Comparison of ENCODE assay signal across 17 mouse cellular contexts in the genomic region with DNA sequence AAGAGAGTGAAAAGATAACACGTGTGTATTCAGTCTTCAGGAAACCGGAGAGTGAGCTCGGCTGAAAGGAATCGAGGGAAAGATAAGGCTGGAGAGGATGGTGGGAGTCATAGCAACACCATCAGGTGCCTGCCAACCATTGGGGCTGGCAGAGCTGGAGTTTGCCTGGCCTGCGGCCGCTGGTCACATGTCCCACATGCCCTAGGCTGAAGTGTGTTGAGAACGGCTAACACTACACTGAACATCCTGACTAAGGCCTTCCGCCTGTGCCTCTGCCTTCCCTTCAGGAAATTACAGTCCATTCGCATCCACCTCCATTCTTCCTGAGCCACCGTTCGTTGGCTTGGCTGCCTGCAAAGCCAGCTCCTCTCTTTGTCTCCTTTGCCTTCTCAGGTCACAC. TPM values are rescaled to one million over a fixed set of nuclear protein-coding genes. Genes with fewer than 3 reads are reported as not detected.
DNase-seq lines count a peak whose midpoint lies in the region; ATAC-seq and TF ChIP-seq lines count a peak whose summit lies in the region.
"Had no signal": no experiment of that assay in that cellular context is flagged by ENCODE, and none has a peak within 500 bp of the region (broad histone marks: within the 10 kb centered on the region; RNA-seq: fewer than 3 reads in every experiment).

No protein-coding gene starts in this region.

- no peak overlapping the region; the same call in 1 of the 2 replicates for H3K4me2 ChIP-seq in lung, embryonic 15.5 days
- peak overlapping the region; percentile 10; the same call in 1 of the 2 replicates for H3K4me2 ChIP-seq in heart, embryonic 16.5 days (ENCODE audit: low read depth, low read length)
- H3K4me2 ChIP-seq in stomach, postnatal 0 days (replicated peaks; ENCODE audit: low read depth), result no peak overlapping the region
- H3K4me2 ChIP-seq: hindbrain, embryonic 12.5 days; midbrain, embryonic 12.5 days had no signal

- no peak for TF ChIP-seq CTCF in lung, adult 2 months (IDR thresholded peaks at IDR 0.05; ENCODE audit: insufficient read depth, low read length)
- no peak for TF ChIP-seq CTCF in stomach, postnatal 0 days (IDR thresholded peaks at IDR 0.05; ENCODE audit: low read depth)
- TF ChIP-seq CTCF in gastrocnemius, adult 2 months (IDR thresholded peaks at IDR 0.05), result no peak

- TF ChIP-seq EP300 in stomach, postnatal 0 days (optimal IDR thresholded peaks at IDR 0.05), result no peak

- H3K27ac ChIP-seq in lung, embryonic 15.5 days, result peak overlapping the region; percentile 92
- H3K27ac ChIP-seq in heart, embryonic 16.5 days (ENCODE audit: low read length), result peak overlapping the region; percentile 61
- H3K27ac ChIP-seq in stomach, postnatal 0 days (replicated peaks), result no peak overlapping the region
- no peak overlapping the region for H3K27ac ChIP-seq in gastrocnemius, adult 2 months
- H3K27ac ChIP-seq: hindbrain, embryonic 12.5 days; left cerebral cortex, adult 2 months; liver, embryonic 12.5 days; midbrain, embryonic 12.5 days had no signal

- H3K27me3 ChIP-seq in lung, embryonic 15.5 days, result no peaks in the 10 kb centered on the region
- H3K27me3 ChIP-seq in heart, embryonic 16.5 days (ENCODE audit: control insufficient read depth, insufficient read depth, low read length), result no peaks in the 10 kb centered on the region
- H3K27me3 ChIP-seq in stomach, postnatal 0 days (ENCODE audit: control insufficient read depth, insufficient read depth, low read length), result no peaks in the 10 kb centered on the region
- H3K27me3 ChIP-seq: hindbrain, embryonic 12.5 days; midbrain, embryonic 12.5 days; Patski had no signal

- H3K4me1 ChIP-seq in lung, embryonic 15.5 days, result peaks cover 11% of the 10 kb centered on the region
- H3K4me1 ChIP-seq in lung, adult 2 months (ENCODE audit: control insufficient read depth, insufficient read depth, low read length), result peaks cover 2% of the 10 kb centered on the region; the same call in 1 of the 2 replicates
- H3K4me1 ChIP-seq in heart, embryonic 16.5 days (ENCODE audit: control insufficient read depth, insufficient read depth, low read length), result peaks cover 10% of the 10 kb centered on the region
- no peaks in the 10 kb centered on the region for H3K4me1 ChIP-seq in stomach, postnatal 0 days (replicated peaks; ENCODE audit: control insufficient read depth, insufficient read depth)
- H3K4me1 ChIP-seq: hindbrain, embryonic 12.5 days; midbrain, embryonic 12.5 days had no signal

- intact Hi-C loops in gastrocnemius, adult 2 months (cut with DNase I), result no loop called here

- H3K4me3 ChIP-seq in lung, embryonic 15.5 days, result no peak overlapping the region
- no peak overlapping the region for H3K4me3 ChIP-seq in lung, adult 2 months (replicated peaks; ENCODE audit: extremely low read depth, low read depth, low read length)
- H3K4me3 ChIP-seq in heart, embryonic 16.5 days (ENCODE audit: low read length), result no peak overlapping the region
- H3K4me3 ChIP-seq in stomach, postnatal 0 days (ENCODE audit: low read depth, low read length), result no peak overlapping the region
- no peak overlapping the region for H3K4me3 ChIP-seq in gastrocnemius, adult 2 months
- H3K4me3 ChIP-seq: hindbrain, embryonic 12.5 days; left cerebral cortex, adult 2 months; liver, embryonic 12.5 days; midbrain, embryonic 12.5 days had no signal

- ATAC-seq in lung, embryonic 15.5 days (ENCODE audit: borderline replicate concordance, extremely low read depth, low FRiP score, low TSS enrichment), result peak; percentile 48; the same call in 1 of the 2 replicates
- peak; percentile 66 for ATAC-seq in heart, embryonic 16.5 days (replicated peaks; ENCODE audit: extremely low read depth, insufficient read depth, low FRiP score)
- ATAC-seq in stomach, postnatal 0 days (ENCODE audit: low FRiP score, low TSS enrichment), result peak; percentile 57; the same call in 1 of the 2 replicates
- ATAC-seq: Patski had no signal

- no peaks in the 10 kb centered on the region for H3K36me3 ChIP-seq in lung, embryonic 15.5 days
- no peaks in the 10 kb centered on the region for H3K36me3 ChIP-seq in heart, embryonic 16.5 days (ENCODE audit: control insufficient read depth, insufficient read depth)
- H3K36me3 ChIP-seq in stomach, postnatal 0 days (ENCODE audit: control insufficient read depth, insufficient read depth, low read length), result no peaks in the 10 kb centered on the region
- H3K36me3 ChIP-seq: hindbrain, embryonic 12.5 days; liver, embryonic 12.5 days; midbrain, embryonic 12.5 days had no signal

- WGBS in lung, embryonic 15.5 days, result 41% methylated on average over 11 of the region's 11 CpGs
- WGBS in lung, adult 2 months, result 31% methylated on average over 11 of the region's 11 CpGs
- WGBS in heart, embryonic 16.5 days, result 38% methylated on average over 11 of the region's 11 CpGs
- 61% methylated on average over 11 of the region's 11 CpGs for WGBS in stomach, postnatal 0 days

- H3K9me3 ChIP-seq in lung, embryonic 15.5 days, result no peaks in the 10 kb centered on the region
- no peaks in the 10 kb centered on the region for H3K9me3 ChIP-seq in heart, embryonic 16.5 days (replicated peaks; ENCODE audit: control insufficient read depth, low read length)
- no peaks in the 10 kb centered on the region for H3K9me3 ChIP-seq in stomach, postnatal 0 days (ENCODE audit: control insufficient read depth, low read length)
- H3K9me3 ChIP-seq: hindbrain, embryonic 12.5 days; liver, embryonic 12.5 days; midbrain, embryonic 12.5 days had no signal

- peak; percentile 25 to 31 for DNase-seq in cerebellum, postnatal 10 days
- no peak for DNase-seq in cerebellum, adult 11 months
- no peak for DNase-seq in lung, adult 2 months
- DNase-seq in stomach, postnatal 0 days (ENCODE audit: low spot score), result no peak
- no peak for DNase-seq in gastrocnemius, adult 2 months
- no peak for DNase-seq in gastrocnemius, adult 18-20 months (ENCODE audit: low spot score)
- DNase-seq: spleen, adult 18-20 months; thymus, adult 2 months had no signal

- TF ChIP-seq POLR2A in lung, adult 2 months (IDR thresholded peaks at IDR 0.05; ENCODE audit: borderline replicate concordance, extremely low read depth, low read depth, low read length), result no peak

- no peak overlapping the region for H3K9ac ChIP-seq in lung, embryonic 15.5 days
- H3K9ac ChIP-seq in heart, embryonic 16.5 days (ENCODE audit: low read length), result no peak overlapping the region
- no peak overlapping the region for H3K9ac ChIP-seq in stomach, postnatal 0 days (ENCODE audit: low read length)
- H3K9ac ChIP-seq: hindbrain, embryonic 12.5 days; liver, embryonic 12.5 days; midbrain, embryonic 12.5 days had no signal

RNA-seq across cellular contexts. Expression of gene Gm17581, which starts 6.5 kb away (rescaled TPM):
- not detected in 2 replicates for polyA plus RNA-seq in lung, embryonic 15.5 days (2015; fragmentation: Nextera tagmentation; extraction: Ambion mirVana)
- polyA plus RNA-seq in lung, adult 2 months (2012; rRNA removed), result not detected in 2 replicates
- not detected in 2 replicates for polyA plus RNA-seq in heart, embryonic 16.5 days (2015; fragmentation: Nextera tagmentation; extraction: Ambion mirVana)
- polyA plus RNA-seq in stomach, postnatal 0 days (2015; fragmentation: Nextera tagmentation; extraction: Ambion mirVana), result not detected in 2 replicates
- not detected for total RNA-seq in gastrocnemius, adult 2 months (2021)
- not detected for total RNA-seq in gastrocnemius, adult 18-20 months (2021)
- total RNA-seq: adrenal gland, postnatal 14 days; left cerebral cortex, adult 2 months had no signal
- polyA plus RNA-seq: hindbrain, embryonic 12.5 days; liver, embryonic 12.5 days; midbrain, embryonic 12.5 days; neural tube, embryonic 11.5 days; Patski; thymus, adult 2 months had no signal

RNA-seq across cellular contexts. Expression of gene Procr, which starts 8.7 kb away (rescaled TPM):
- 14.6 and 15.3 TPM in 2 replicates for polyA plus RNA-seq in lung, embryonic 15.5 days (2015; fragmentation: Nextera tagmentation; extraction: Ambion mirVana)
- polyA plus RNA-seq in lung, adult 2 months (2012; rRNA removed), result 3.2 and 4.5 TPM in 2 replicates
- polyA plus RNA-seq in heart, embryonic 16.5 days (2015; fragmentation: Nextera tagmentation; extraction: Ambion mirVana), result 7.3 and 7.5 TPM in 2 replicates
- polyA plus RNA-seq in stomach, postnatal 0 days (2015; fragmentation: Nextera tagmentation; extraction: Ambion mirVana), result 12.2 and 14.3 TPM in 2 replicates
- total RNA-seq in gastrocnemius, adult 2 months (2021), result 10 to 100 TPM in 1 of 2 experiments, 1 to 10 TPM in 1; 9.9 to 21.3 TPM
- total RNA-seq in gastrocnemius, adult 18-20 months (2021), result 1 to 10 TPM; 6.8 to 7.9 TPM

RNA-seq across cellular contexts. Expression of gene Edem2, which starts 12.9 kb away (rescaled TPM):
- 41.2 and 45.2 TPM in 2 replicates for polyA plus RNA-seq in lung, embryonic 15.5 days (2015; fragmentation: Nextera tagmentation; extraction: Ambion mirVana)
- 50.3 and 61.0 TPM in 2 replicates for polyA plus RNA-seq in lung, adult 2 months (2012; rRNA removed)
- polyA plus RNA-seq in heart, embryonic 16.5 days (2015; fragmentation: Nextera tagmentation; extraction: Ambion mirVana), result 27.3 and 28.8 TPM in 2 replicates
- polyA plus RNA-seq in stomach, postnatal 0 days (2015; fragmentation: Nextera tagmentation; extraction: Ambion mirVana), result 64.9 and 65.7 TPM in 2 replicates
- total RNA-seq in gastrocnemius, adult 2 months (2021), result 1 to 10 TPM; 4.2 to 4.4 TPM
- total RNA-seq in gastrocnemius, adult 18-20 months (2021), result 1 to 10 TPM; 4.3 to 4.9 TPM

RNA-seq across cellular contexts. Expression of gene Mmp24, which starts 32.9 kb away (rescaled TPM):
- 0.04 and 0.09 TPM in 2 replicates for polyA plus RNA-seq in lung, embryonic 15.5 days (2015; fragmentation: Nextera tagmentation; extraction: Ambion mirVana)
- polyA plus RNA-seq in lung, adult 2 months (2012; rRNA removed), result 0.03 and 0.06 TPM in 2 replicates
- 0.04 TPM in 1 of 2 replicates, not detected in the other for polyA plus RNA-seq in heart, embryonic 16.5 days (2015; fragmentation: Nextera tagmentation; extraction: Ambion mirVana)
- polyA plus RNA-seq in stomach, postnatal 0 days (2015; fragmentation: Nextera tagmentation; extraction: Ambion mirVana), result 0.21 and 0.23 TPM in 2 replicates
- not detected for total RNA-seq in gastrocnemius, adult 2 months (2021)
- not detected for total RNA-seq in gastrocnemius, adult 18-20 months (2021)

RNA-seq across cellular contexts. Expression of gene Trpc4ap, which starts 50.0 kb away (rescaled TPM):
- 126 and 133 TPM in 2 replicates for polyA plus RNA-seq in lung, embryonic 15.5 days (2015; fragmentation: Nextera tagmentation; extraction: Ambion mirVana)
- polyA plus RNA-seq in lung, adult 2 months (2012; rRNA removed), result 140 and 145 TPM in 2 replicates
- polyA plus RNA-seq in heart, embryonic 16.5 days (2015; fragmentation: Nextera tagmentation; extraction: Ambion mirVana), result 97.4 and 98.6 TPM in 2 replicates
- polyA plus RNA-seq in stomach, postnatal 0 days (2015; fragmentation: Nextera tagmentation; extraction: Ambion mirVana), result 66.5 and 68.4 TPM in 2 replicates
- 100 to 1,000 TPM in 1 of 2 experiments, 10 to 100 TPM in 1; 93.4 to 102 TPM for total RNA-seq in gastrocnemius, adult 2 months (2021)
- total RNA-seq in gastrocnemius, adult 18-20 months (2021), result 10 to 100 TPM; 96.6 to 99.0 TPM

Comparison
In these comparisons a context has a peak if more than half of its experiments do, and no peak if none do; other contexts are left out.
1. DNase-seq: peak in cerebellum, postnatal 10 days (2 of 2); none in cerebellum, adult 11 months (single experiment), lung, adult 2 months (single experiment), stomach, postnatal 0 days (single experiment), gastrocnemius, adult 2 months (single experiment) and gastrocnemius, adult 18-20 months (single experiment).
2. H3K27ac ChIP-seq: peak in lung, embryonic 15.5 days (single experiment) and heart, embryonic 16.5 days (single experiment); none in stomach, postnatal 0 days (single experiment) and gastrocnemius, adult 2 months (single experiment).
3. Peak in every context shown above with its lines, with median percentiles within 50 percentile points of each other: ATAC-seq.